Mouse (Mus musculus) cortical plate, adult 2 months (tissue): ENCODE data around the gene Ankrd44.

Experiments
- CTCF ChIP-seq: fragments of 200-500 bp; IDR thresholded peaks from 2 replicates; pipeline ENCODE4 v1.5.1; 2011; ENCODE audit warnings: mild to moderate bottlenecking, control low read depth, low read length; ENCODE audit not compliant: insufficient read depth; ENCODE audit errors: extremely low read depth
- POLR2A ChIP-seq: fragments of 200-500 bp; IDR thresholded peaks from 2 replicates; pipeline ENCODE4 v1.6.1; 2011; ENCODE audit warnings: mild to moderate bottlenecking, low read length, control low read depth; ENCODE audit not compliant: insufficient read depth; ENCODE audit errors: extremely low read depth

DNA sequence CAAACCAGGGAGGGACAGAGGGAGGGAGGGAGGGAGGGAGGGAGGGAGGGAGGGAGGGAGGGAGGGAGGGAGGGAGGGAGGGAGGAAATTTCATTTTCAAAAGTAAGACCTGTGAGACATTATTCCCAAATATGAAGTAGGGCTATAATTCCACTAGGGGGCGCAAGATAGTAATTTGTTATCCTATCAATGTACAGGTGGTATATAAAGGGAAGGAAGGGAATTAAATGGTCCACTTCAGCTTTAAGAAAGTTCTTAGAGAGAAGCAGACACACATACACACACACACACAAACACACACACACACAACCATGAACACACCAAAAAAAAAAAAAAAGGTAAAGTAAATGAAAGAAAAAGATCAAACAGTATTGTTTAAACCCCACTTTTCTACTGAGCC lies 93.4 kb downstream of the Ankrd44 start:
- TF ChIP-seq POLR2A = no peak
- no peak for TF ChIP-seq CTCF
